Mouse (Mus musculus): Measurements from ENCODE around the gene Scn8a.

- TF ChIP-seq CTCF (IDR thresholded peaks at IDR 0.05; ENCODE audit: borderline replicate concordance, control insufficient read depth, extremely low read depth, insufficient read depth, low read length, poor library complexity) (no peak), POLR2A (IDR thresholded peaks at IDR 0.05; ENCODE audit: control insufficient read depth, extremely low read depth, insufficient read depth, low read length, poor library complexity) (no peak)
Measured at GRCm38 (mm10) chr15:100924941-100925340, 55.3 kb downstream of the Scn8a start.
